Mouse (Mus musculus) mesoderm, embryonic 11.5 days (tissue): ENCODE measurements around the gene Sppl2b.

ENCODE experiments used
- DNase-seq: peaks from one replicate; pipeline ENCODE4 v3.0.0-alpha.2; 2012; ENCODE audit warnings: low read depth, low spot score

The Sppl2b gene

DNA sequence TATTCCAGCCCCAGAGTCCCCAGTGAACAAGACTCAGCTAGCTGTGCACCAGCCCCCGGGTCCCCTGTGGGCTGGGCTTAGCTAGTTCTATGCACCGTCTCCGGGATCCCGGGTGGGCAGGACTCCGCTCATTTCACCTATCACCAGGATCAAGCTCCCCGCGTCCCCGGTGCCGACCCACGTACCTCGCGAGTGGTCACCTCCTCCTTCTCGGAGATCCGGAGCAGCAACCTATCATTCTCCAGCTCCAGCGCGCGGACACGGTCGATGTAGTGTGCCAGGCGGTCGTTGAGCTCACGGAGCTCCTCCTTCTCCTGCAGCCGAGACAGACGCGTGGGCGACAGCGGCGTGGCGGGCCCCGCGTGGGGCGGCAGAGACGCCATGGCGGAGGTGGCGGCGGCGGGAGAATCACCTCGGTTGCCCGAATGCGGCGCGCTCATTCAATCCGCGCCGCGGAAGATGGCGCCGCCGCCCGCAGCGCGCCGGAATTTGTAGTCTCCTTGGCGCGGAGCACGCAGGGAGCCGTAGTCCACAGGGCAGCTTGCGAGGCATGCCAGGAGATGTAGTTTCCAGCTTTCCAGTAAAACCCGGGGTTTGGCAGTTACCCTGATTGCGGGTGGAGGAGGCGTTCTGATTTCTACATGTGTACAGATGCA, 62.8 kb downstream of the Sppl2b start, which contains the start of gene Lmnb2:
Gene Lmnb2 (minus strand): TSS at position 467 of the 656 bp plus-strand sequence.
- DNase-seq = peak; percentile 73
